Mouse (Mus musculus) heart, adult 9 months (tissue): ENCODE measurements around the gene Vars2.

Source experiments
- DNase-seq, 2 experiments: peaks; one replicate each; pipeline ENCODE4 v3.0.0; 2022; ENCODE audit warnings: low spot score in 2 of 2

Gene Vars2

GRCm38 (mm10) chr17:35667334-35668065 lies at the start of gene Vars2:
Gene Vars2, minus strand, starts transcription at chr17:35667592.
- DNase-seq, result peak; percentile 96 to 98

GRCm38 (mm10) chr17:35717080-35717479 lies 49.7 kb upstream of the Vars2 start:
- no peak for DNase-seq

- no peak for DNase-seq
Measured at GRCm38 (mm10) chr17:35716114-35716513, 48.7 kb upstream of the Vars2 start.

- no peak for DNase-seq
Measured at GRCm38 (mm10) chr17:35710705-35711347, 43.4 kb upstream of the Vars2 start.

GRCm38 (mm10) chr17:35708611-35709010 lies 41.2 kb upstream of the Vars2 start:
- no peak for DNase-seq

GRCm38 (mm10) chr17:35707929-35708328 lies 40.5 kb upstream of the Vars2 start:
- no peak for DNase-seq

GRCm38 (mm10) chr17:35705836-35706235 lies 38.4 kb upstream of the Vars2 start:
- no peak for DNase-seq

- peak in 1 of 2 experiments; percentile 50 for DNase-seq
Measured at GRCm38 (mm10) chr17:35704621-35705464, 37.5 kb upstream of the Vars2 start, which contains the start of gene Ddr1. Gene Ddr1, minus strand, starts transcription at chr17:35704621.

GRCm38 (mm10) chr17:35703751-35704271 lies 36.4 kb upstream of the Vars2 start:
- DNase-seq, result no peak

- no peak for DNase-seq
Measured at GRCm38 (mm10) chr17:35703065-35703464, 35.7 kb upstream of the Vars2 start.

- no peak for DNase-seq
Measured at GRCm38 (mm10) chr17:35702605-35703004, 35.2 kb upstream of the Vars2 start.

GRCm38 (mm10) chr17:35701978-35702461 lies 34.6 kb upstream of the Vars2 start:
- DNase-seq, result peak; percentile 43 to 55

- peak; percentile 48 for DNase-seq
Measured at GRCm38 (mm10) chr17:35701203-35701977, 34.0 kb upstream of the Vars2 start.

GRCm38 (mm10) chr17:35700371-35700961 lies 33.1 kb upstream of the Vars2 start:
- peak; percentile 83 to 87 for DNase-seq

- peak; percentile 84 to 87 for DNase-seq
Measured at GRCm38 (mm10) chr17:35699919-35700318, 32.5 kb upstream of the Vars2 start.

GRCm38 (mm10) chr17:35698501-35698883 lies 31.1 kb upstream of the Vars2 start:
- no peak for DNase-seq

- peak in 1 of 2 experiments; percentile 42 for DNase-seq
Measured at GRCm38 (mm10) chr17:35697759-35698500, 30.5 kb upstream of the Vars2 start.

- no peak for DNase-seq
Measured at GRCm38 (mm10) chr17:35697429-35697758, 30.0 kb upstream of the Vars2 start.

- DNase-seq, result no peak
Measured at GRCm38 (mm10) chr17:35696691-35697090, 29.3 kb upstream of the Vars2 start.

GRCm38 (mm10) chr17:35695289-35695688 lies 27.9 kb upstream of the Vars2 start:
- no peak for DNase-seq
